Mouse (Mus musculus) limb, embryonic 15.5 days (tissue): ENCODE data around the gene Yeats2. TPM values are rescaled to one million over a fixed set of nuclear protein-coding genes. Genes with fewer than 3 reads are reported as not detected.

Source experiments
- ATAC-seq: fragments of 200-750 bp; cut with Nextera tagmentation; 2 replicates; pipeline ENCODE4 v1.8.0; 2017; ENCODE audit warnings: low read depth, moderate TSS enrichment; ENCODE audit not compliant: insufficient number of reproducible peaks, low FRiP score, low TSS enrichment
- H3K27ac ChIP-seq: fragments of 300-500 bp; sonication (generic); 2 replicates; pipeline ENCODE4 v1.5.1; 2015; ENCODE audit warnings: moderate library complexity, mild to moderate bottlenecking, inconsistent platforms
- H3K27me3 ChIP-seq: fragments of 300-500 bp; sonication (generic); 2 replicates; pipeline ENCODE4 v1.6.1; 2015; ENCODE audit warnings: inconsistent platforms
- H3K36me3 ChIP-seq: fragments of 300-500 bp; sonication (generic); 2 replicates; pipeline ENCODE4 v1.6.1; 2015; ENCODE audit warnings: inconsistent platforms
- H3K4me1 ChIP-seq: fragments of 300-500 bp; sonication (generic); 2 replicates; pipeline ENCODE4 v1.6.1; 2015; ENCODE audit warnings: inconsistent platforms
- H3K4me2 ChIP-seq: fragments of 300-500 bp; sonication (generic); 2 replicates; pipeline ENCODE4 v1.6.1; 2015; ENCODE audit warnings: mild to moderate bottlenecking, inconsistent platforms
- H3K4me3 ChIP-seq: fragments of 300-500 bp; sonication (generic); 2 replicates; pipeline ENCODE4 v1.5.1; 2015; ENCODE audit warnings: mild to moderate bottlenecking, inconsistent platforms
- H3K9ac ChIP-seq: fragments of 300-500 bp; sonication (generic); 2 replicates; pipeline ENCODE4 v1.6.1; 2015; ENCODE audit warnings: inconsistent platforms
- H3K9me3 ChIP-seq: fragments of 300-500 bp; sonication (generic); 2 replicates; pipeline ENCODE4 v1.6.1; 2016; ENCODE audit warnings: inconsistent platforms
- WGBS: fragments of 180-500 bp; shearing (Covaris S2); methylation state at CpG from one replicate; pipeline ENCODE4 v1.1.7; 2015; 5-methylcytosine and 5-hydroxymethylcytosine counted together
- polyA plus RNA-seq: library from polyadenylated mRNA; unstranded; fragments of >200 nt; fragmentation: Nextera tagmentation; extraction: Ambion mirVana; gene quantifications from 2 replicates; pipeline ENCODE4 v1.2.1, GENCODE M21; 2015

Gene Yeats2
- polyA plus RNA-seq, 1 experiment from 2014 or later, result 26.5 TPM

DNA sequence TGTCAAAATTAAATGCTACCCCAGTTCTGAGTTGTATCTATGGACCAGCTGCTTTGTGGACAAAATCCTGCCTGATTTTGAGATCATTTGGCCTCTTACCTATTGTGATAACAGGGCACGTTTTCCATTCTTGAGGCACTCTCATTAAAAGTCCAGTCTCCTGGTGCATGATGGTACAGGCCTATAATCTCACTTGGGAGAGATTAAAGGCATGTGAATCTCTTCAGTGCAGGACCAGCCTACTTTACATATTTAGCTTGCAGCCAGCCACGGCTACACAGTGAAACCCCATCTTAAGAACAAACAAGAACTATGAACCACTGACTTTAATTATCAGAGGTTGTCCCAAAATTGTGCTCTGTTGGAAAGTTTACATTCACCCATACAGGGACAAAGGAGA lies 10.5 kb upstream of the Yeats2 start:
- ATAC-seq, result no peak
- H3K9me3 ChIP-seq, result no peaks in the 10 kb centered on the region
- H3K4me1 ChIP-seq, result no peaks in the 10 kb centered on the region
- WGBS, result 46% methylated on average over 2 of the region's 2 CpGs
- H3K27me3 ChIP-seq, result no peaks in the 10 kb centered on the region
- H3K9ac ChIP-seq, result no peak overlapping the region
- H3K4me2 ChIP-seq, result no peak overlapping the region
- H3K36me3 ChIP-seq, result peaks cover 11% of the 10 kb centered on the region
- H3K27ac ChIP-seq, result no peak overlapping the region
- no peak overlapping the region for H3K4me3 ChIP-seq

DNA sequence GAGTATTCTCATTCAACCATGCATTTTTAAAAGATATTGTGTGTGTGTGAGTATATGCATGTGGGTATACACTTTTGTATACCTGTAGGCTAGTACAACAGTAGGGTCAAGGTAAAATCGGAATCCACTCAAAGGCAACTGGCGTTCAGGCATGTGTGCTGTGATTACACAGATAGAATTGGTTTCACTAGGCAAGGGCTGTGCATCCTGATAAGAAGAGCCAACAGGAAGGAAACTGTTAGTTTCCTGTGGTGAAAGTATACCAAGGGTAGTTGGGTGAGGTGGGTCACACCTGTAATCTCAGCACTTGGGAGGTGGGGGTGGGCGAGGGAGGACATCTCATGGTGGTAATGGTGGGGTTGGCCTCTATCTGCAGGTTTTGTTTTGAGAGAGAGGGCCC lies 3.7 kb downstream of the Yeats2 start:
- Histone ChIP-seq H3K4me3 (no peak overlapping the region), H3K4me2 (no peak overlapping the region), H3K9me3 (no peaks in the 10 kb centered on the region), H3K4me1 (peaks cover 10% of the 10 kb centered on the region), H3K27me3 (no peaks in the 10 kb centered on the region), H3K27ac (no peak overlapping the region), H3K9ac (no peak overlapping the region), H3K36me3 (peaks cover 5% of the 10 kb centered on the region; the same call in 1 of the 2 replicates)
- 94% methylated on average over 3 of the region's 3 CpGs for WGBS
- no peak for ATAC-seq

DNA sequence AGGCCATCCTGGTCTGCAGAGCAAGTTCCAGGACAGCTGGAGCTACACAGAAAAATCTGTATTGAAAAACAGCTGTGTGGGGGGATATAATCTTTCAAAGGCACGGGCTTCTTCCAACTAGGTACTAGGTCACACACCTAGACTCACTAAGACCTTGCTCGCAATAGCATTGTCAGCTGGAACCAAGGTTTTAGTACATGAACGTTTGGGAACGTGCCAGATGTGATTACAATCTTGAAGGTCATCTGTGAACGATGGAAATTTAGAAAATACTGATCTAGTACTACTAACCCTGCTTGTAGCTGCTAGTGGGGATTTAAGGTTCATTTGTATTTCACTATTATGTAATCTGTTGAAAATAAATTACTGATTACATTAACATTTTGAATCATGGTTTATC lies 11.1 kb downstream of the Yeats2 start:
- Histone ChIP-seq H3K27me3 (no peaks in the 10 kb centered on the region), H3K36me3 (peaks cover 27% of the 10 kb centered on the region), H3K4me1 (no peaks in the 10 kb centered on the region), H3K9me3 (no peaks in the 10 kb centered on the region), H3K9ac (no peak overlapping the region), H3K27ac (no peak overlapping the region), H3K4me2 (no peak overlapping the region), H3K4me3 (no peak overlapping the region)
- 69% methylated on average over 5 of the region's 5 CpGs for WGBS
- no peak for ATAC-seq

DNA sequence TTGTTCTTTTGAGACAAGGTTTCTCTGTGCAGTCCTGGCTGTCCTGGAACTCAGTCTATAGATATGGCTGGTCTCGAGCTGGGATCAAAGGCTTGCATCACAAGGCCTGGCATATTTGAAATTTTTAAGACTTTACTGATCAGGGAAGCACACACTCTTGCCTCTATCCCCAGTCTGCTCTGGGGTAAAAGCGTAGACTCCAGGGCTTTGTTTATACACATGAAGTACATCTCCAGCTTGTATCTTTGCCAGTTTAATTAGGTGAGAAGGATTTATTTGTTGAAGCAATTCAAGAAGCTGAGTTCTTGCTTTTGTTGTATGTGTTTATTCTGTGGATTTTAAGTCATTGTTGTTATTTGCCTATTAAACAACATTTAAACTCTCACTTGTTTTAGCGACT lies 12.9 kb downstream of the Yeats2 start:
- H3K9ac ChIP-seq, result no peak overlapping the region
- ATAC-seq, result no peak
- no peak overlapping the region for H3K27ac ChIP-seq
- WGBS, result 75% methylated on average over 3 of the region's 3 CpGs
- no peaks in the 10 kb centered on the region for H3K27me3 ChIP-seq
- H3K4me2 ChIP-seq, result no peak overlapping the region
- peaks cover 39% of the 10 kb centered on the region for H3K36me3 ChIP-seq
- H3K4me3 ChIP-seq, result no peak overlapping the region
- no peaks in the 10 kb centered on the region for H3K9me3 ChIP-seq
- H3K4me1 ChIP-seq, result no peaks in the 10 kb centered on the region

DNA sequence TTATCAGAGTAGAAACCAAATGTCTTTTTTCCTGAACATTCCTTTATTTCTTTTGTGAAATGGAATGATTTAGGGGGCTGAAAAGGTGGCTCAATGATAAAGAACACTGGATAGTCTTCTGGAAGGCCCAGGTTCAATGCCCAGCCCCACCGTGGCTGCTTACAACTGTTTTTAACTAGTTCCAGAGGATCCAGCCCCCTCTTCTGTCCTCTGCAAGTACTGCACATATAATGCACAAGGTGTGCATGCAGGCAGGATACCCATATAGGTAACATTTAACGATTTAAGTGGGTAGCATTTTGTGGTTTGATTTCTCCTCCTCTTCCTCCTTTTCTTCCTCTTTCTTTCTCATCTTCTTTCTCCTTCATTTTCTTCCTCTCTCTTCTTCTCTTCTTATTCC lies 19.3 kb downstream of the Yeats2 start:
- no peak overlapping the region for H3K4me3 ChIP-seq
- no peak for ATAC-seq
- WGBS, result 77% methylated on average over 2 of the region's 2 CpGs

DNA sequence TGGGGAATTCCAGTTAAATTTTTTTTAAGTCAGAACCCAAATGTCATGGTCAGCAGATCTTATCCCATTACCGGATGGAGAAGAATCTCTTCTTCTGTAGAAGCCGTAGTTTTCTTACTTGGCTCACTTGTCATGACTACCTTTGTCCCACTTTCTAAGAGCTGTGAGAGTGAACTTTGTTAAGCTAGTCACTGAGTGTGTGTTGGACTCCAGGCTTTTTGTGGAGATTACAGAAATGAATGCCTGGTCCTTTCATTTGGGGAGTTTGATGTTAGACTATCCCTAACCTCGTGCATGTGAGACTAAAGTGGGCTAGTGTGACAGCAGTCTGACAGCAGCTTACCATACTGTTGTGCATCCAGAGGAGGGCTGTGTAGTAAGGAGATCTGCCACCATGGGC lies 28.2 kb downstream of the Yeats2 start:
- H3K27me3 ChIP-seq, result no peaks in the 10 kb centered on the region
- no peak overlapping the region for H3K9ac ChIP-seq
- WGBS, result 91% methylated on average over 3 of the region's 3 CpGs
- no peak overlapping the region for H3K4me3 ChIP-seq
- no peaks in the 10 kb centered on the region for H3K9me3 ChIP-seq
- no peak overlapping the region for H3K4me2 ChIP-seq
- ATAC-seq, result no peak
- peaks cover 79% of the 10 kb centered on the region for H3K36me3 ChIP-seq
- no peaks in the 10 kb centered on the region for H3K4me1 ChIP-seq
- no peak overlapping the region for H3K27ac ChIP-seq

More for the DNA sequence above, 19.3 kb downstream of the Yeats2 start:
- Histone ChIP-seq H3K9me3 (no peaks in the 10 kb centered on the region), H3K4me1 (no peaks in the 10 kb centered on the region), H3K9ac (no peak overlapping the region), H3K27me3 (no peaks in the 10 kb centered on the region), H3K36me3 (peaks cover 80% of the 10 kb centered on the region), H3K4me2 (no peak overlapping the region), H3K27ac (no peak overlapping the region)

DNA sequence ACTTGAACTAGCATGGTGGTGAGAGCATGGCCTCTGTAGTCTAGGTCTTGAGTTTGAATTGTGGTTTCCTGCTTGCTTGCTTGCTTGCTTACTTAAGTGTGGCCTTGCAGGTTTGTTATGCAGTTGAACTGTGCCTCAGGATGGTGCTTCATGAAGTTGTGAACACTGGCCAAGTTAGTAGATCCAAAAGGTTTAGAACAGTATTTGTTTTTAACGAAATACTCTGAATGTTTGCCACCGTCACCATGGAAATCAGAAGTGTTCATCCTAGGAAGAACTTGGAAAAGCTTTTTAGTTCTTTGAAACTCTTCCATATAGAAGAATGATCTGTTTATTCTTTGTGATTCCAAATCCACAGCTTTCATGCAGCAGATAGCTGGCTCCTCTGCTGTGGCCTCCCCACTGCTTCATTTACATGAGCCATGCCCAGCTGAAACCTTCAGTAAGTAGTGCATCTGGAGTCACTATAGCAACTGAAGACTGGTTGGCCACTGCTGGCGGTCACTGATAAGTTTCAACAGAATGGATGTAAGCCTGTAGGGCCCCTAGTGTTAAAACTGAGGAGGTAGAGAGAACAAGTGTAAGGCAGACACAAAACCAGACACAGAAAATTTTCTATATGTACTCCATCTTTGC lies 28.7 kb downstream of the Yeats2 start:
- Histone ChIP-seq H3K27me3 (no peaks in the 10 kb centered on the region), H3K4me1 (no peaks in the 10 kb centered on the region), H3K9ac (no peak overlapping the region), H3K36me3 (peaks cover 79% of the 10 kb centered on the region), H3K4me2 (no peak overlapping the region), H3K9me3 (no peaks in the 10 kb centered on the region), H3K27ac (no peak overlapping the region), H3K4me3 (no peak overlapping the region)
- WGBS, result 94% methylated on average over 3 of the region's 3 CpGs
- no peak for ATAC-seq

DNA sequence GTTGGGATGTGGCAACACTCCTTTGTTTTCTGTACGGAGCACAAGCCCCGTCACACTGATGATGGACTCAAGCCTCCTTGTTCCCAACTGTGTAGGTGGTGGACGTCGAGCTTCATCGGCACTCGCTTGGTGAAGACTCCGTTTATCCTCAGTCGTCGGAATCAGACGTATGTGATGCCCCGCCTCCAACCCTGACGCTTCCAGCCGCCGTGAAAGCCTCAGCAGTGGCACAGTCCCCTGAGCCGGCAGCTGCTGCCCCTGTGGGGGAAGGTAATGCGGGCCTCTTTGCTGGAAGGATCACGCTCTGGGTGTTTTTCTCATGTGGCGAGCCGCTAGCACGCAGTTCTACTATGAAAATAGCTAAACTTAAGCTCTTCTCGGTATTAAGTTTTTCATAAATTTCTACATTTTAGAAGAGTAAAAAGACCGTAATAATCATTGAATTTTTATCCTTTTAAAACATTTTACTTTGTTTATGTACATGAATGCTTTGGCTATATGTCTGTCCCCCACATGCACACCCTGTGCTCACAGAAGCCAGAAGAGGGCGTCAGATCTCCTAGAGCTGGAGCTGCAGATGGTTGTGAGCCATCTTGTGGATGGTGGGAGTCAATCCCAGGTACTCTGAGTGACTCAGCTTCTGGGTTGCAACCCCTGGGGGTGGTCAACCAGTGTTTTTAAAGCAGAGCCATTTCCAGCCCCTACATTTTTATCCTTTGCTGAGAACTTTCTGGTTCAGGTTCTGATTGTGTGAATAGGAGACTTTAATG lies 38.7 kb downstream of the Yeats2 start:
- Histone ChIP-seq H3K27ac (no peak overlapping the region), H3K4me1 (no peaks in the 10 kb centered on the region), H3K4me2 (no peak overlapping the region), H3K27me3 (no peaks in the 10 kb centered on the region), H3K4me3 (no peak overlapping the region), H3K36me3 (peaks cover 61% of the 10 kb centered on the region), H3K9ac (no peak overlapping the region), H3K9me3 (no peaks in the 10 kb centered on the region)
- 82% methylated on average over 23 of the region's 23 CpGs for WGBS
- no peak for ATAC-seq

DNA sequence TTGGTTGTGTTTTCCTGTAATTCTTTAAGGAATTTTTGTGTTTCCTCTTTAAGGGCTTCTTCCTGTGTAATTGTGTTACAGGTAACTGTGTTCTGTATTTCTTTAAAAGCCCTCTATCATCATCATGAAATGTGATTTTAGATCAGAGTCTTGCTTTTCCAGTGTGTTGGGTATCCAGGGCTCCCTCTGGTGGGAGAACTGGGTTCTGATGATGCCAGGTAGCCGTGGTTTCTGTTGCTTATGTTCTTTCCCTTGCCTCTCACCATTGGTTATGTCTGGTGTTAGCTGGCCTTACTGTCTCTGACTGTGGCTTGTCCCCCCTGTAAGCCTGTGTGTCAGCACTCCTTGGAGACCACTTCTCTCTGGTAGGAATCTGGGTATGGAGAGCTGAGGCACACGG lies 44.5 kb downstream of the Yeats2 start:
- Histone ChIP-seq H3K27ac (no peak overlapping the region), H3K36me3 (peaks cover 63% of the 10 kb centered on the region), H3K9me3 (no peaks in the 10 kb centered on the region), H3K27me3 (no peaks in the 10 kb centered on the region), H3K9ac (no peak overlapping the region), H3K4me3 (no peak overlapping the region), H3K4me2 (no peak overlapping the region), H3K4me1 (no peaks in the 10 kb centered on the region)
- no peak for ATAC-seq
- 58% methylated on average over 2 of the region's 2 CpGs for WGBS

DNA sequence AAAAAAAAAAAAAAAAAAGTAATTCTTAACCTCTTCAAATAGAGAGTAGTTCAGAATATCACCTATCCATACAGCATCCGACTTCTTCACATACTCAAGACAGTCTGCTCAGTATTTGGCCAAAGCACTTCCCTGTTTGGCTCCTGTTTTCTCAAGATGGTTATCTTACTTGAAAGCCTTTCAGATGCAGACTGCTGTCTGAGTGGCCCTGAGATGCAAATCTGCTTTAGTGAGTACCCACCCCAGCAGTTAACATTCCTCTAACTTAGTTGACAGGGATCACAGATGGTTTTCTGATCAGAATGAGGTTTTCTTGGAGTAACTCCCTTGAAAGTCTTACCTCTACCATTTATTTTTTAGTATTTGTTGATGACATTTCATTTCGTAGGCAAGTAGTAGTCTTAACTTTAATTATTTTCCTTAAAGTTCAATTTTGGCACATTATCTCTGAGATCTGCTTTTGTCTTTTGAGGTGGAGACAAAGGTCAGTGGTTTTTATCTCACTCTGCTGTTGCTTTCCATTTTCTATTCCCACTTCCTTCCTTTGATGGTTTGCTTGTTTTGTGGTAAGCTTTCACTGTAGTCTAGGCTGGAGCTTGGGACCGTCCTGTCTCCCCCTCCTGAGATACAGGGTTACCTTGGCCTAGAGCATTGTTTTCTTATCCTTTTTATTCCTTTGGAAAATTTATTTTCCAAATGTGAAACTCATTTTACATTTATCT lies 50.5 kb downstream of the Yeats2 start:
- peaks cover 73% of the 10 kb centered on the region for H3K36me3 ChIP-seq
- 90% methylated on average over 3 of the region's 3 CpGs for WGBS
- ATAC-seq, result no peak

DNA sequence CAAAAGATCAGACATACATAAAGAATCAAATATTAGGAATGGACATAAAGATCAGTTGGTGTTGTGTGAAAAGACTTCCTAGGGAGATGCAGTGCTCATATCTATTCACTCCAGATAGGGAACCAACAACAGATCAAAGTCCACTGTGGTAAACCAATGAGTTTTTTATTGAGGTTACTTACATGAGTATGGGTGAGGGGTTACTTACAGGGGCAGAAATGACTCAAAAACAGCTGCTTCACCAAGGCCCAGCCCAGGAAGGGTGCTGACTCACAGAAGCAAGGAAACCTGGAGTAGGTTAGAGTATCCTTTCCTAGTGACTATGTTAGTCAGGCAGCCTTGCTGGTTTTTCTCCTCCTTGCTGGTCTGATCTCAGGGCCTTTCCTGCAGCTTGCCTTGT lies 51.2 kb downstream of the Yeats2 start:
- H3K4me3 ChIP-seq, result no peak overlapping the region
- H3K27ac ChIP-seq, result no peak overlapping the region
- H3K4me2 ChIP-seq, result no peak overlapping the region
- no peaks in the 10 kb centered on the region for H3K4me1 ChIP-seq
- H3K9me3 ChIP-seq, result no peaks in the 10 kb centered on the region
- no peak overlapping the region for H3K9ac ChIP-seq
- peaks cover 74% of the 10 kb centered on the region for H3K36me3 ChIP-seq
- no peak for ATAC-seq
- H3K27me3 ChIP-seq, result no peaks in the 10 kb centered on the region

More for the DNA sequence above, 50.5 kb downstream of the Yeats2 start:
- Histone ChIP-seq H3K27ac (no peak overlapping the region), H3K9me3 (no peaks in the 10 kb centered on the region), H3K4me3 (no peak overlapping the region), H3K9ac (no peak overlapping the region), H3K4me2 (no peak overlapping the region), H3K27me3 (no peaks in the 10 kb centered on the region), H3K4me1 (no peaks in the 10 kb centered on the region)

DNA sequence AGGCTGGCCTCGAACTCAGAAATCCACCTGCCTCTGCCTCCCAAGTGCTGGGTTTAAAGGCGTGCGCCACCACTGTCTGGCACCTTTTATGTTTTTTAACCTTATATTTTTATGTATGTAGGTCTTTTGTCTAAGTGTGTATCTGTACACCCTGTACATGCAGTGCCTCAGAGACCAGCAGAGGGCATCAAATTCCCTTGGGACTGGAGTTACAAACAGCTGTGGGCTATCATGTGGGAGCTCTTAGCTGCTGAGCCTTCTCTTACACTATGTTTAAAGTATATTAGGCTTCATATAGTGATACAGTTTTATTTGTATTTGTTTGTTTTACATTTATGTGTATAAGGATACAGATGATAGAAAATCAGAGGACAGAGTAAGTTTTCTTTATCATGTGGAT lies 54.7 kb downstream of the Yeats2 start:
- no peak for ATAC-seq
- WGBS, result 96% methylated on average over 3 of the region's 3 CpGs
- Histone ChIP-seq H3K4me2 (no peak overlapping the region), H3K4me3 (no peak overlapping the region), H3K27ac (no peak overlapping the region), H3K9me3 (no peaks in the 10 kb centered on the region), H3K4me1 (no peaks in the 10 kb centered on the region), H3K36me3 (peaks cover 75% of the 10 kb centered on the region), H3K27me3 (no peaks in the 10 kb centered on the region), H3K9ac (no peak overlapping the region)
